Mouse (Mus musculus) lung, embryonic 14.5 days (tissue): ENCODE measurements around the gene Gm4302. TPM values are rescaled to one million over a fixed set of nuclear protein-coding genes. Genes with fewer than 3 reads are reported as not detected.
"Not testable (repeated sequence)": the region's sequence is repeated elsewhere in the genome, so short reads cannot be mapped to it uniquely, and the experiment has no call there.

ENCODE experiments used
- ATAC-seq: fragments of 200-750 bp; cut with Nextera tagmentation; 2 replicates; pipeline ENCODE4 v1.8.0; 2017; ENCODE audit warnings: mild to moderate bottlenecking, moderate TSS enrichment, moderate library complexity; ENCODE audit not compliant: insufficient read depth
- DNase-seq: peaks from one replicate; pipeline ENCODE4 v3.0.0-alpha.2; 2015
- H3K27ac ChIP-seq: fragments of 300-500 bp; sonication (generic); 2 replicates; pipeline ENCODE4 v1.5.1; 2014; ENCODE audit warnings: low read depth, mild to moderate bottlenecking, moderate library complexity
- H3K27me3 ChIP-seq: fragments of 300-500 bp; sonication (generic); 2 replicates; pipeline ENCODE4 v1.6.1; 2014; ENCODE audit warnings: low read length, control low read depth; ENCODE audit not compliant: insufficient read depth
- H3K36me3 ChIP-seq: fragments of 300-500 bp; sonication (generic); 2 replicates; pipeline ENCODE4 v1.6.1; 2014; ENCODE audit warnings: control low read depth; ENCODE audit not compliant: insufficient read depth
- H3K4me1 ChIP-seq: fragments of 300-500 bp; sonication (generic); 2 replicates; pipeline ENCODE4 v1.6.1; 2014; ENCODE audit warnings: antibody characterized with exemption, control low read depth; ENCODE audit not compliant: insufficient read depth
- H3K4me2 ChIP-seq: fragments of 300-500 bp; sonication (generic); 2 replicates; pipeline ENCODE4 v1.6.1; 2014; ENCODE audit warnings: mild to moderate bottlenecking
- H3K4me3 ChIP-seq: fragments of 300-500 bp; sonication (generic); 2 replicates; pipeline ENCODE4 v1.5.1; 2014; ENCODE audit warnings: low read depth, low read length
- H3K9ac ChIP-seq: fragments of 300-500 bp; sonication (generic); 2 replicates; pipeline ENCODE4 v1.6.1; 2014
- H3K9me3 ChIP-seq: fragments of 300-500 bp; sonication (generic); 2 replicates; pipeline ENCODE4 v1.6.1; 2016; ENCODE audit warnings: low read depth, low read length, control low read depth
- CTCF ChIP-seq: IDR thresholded peaks from 2 replicates; pipeline ENCODE4 v1.5.1; 2016; ENCODE audit warnings: antibody characterized with exemption, low read depth
- whole genome bisulfite sequencing: fragments of 180-500 bp; shearing (Covaris S2); extraction: QIAGEN DNeasy Blood & Tissue Kit; methylation state at CpG from one replicate; pipeline ENCODE4 v1.1.7; 2014; 5-methylcytosine and 5-hydroxymethylcytosine counted together
- polyA plus RNA-seq: library from polyadenylated mRNA; unstranded; fragments of >200 nt; fragmentation: Nextera tagmentation; extraction: Ambion mirVana; gene quantifications from 2 replicates; pipeline ENCODE4 v1.2.1, GENCODE M21; 2014

Gm4302 gene
- polyA plus RNA-seq: not detected in 2 replicates

DNA sequence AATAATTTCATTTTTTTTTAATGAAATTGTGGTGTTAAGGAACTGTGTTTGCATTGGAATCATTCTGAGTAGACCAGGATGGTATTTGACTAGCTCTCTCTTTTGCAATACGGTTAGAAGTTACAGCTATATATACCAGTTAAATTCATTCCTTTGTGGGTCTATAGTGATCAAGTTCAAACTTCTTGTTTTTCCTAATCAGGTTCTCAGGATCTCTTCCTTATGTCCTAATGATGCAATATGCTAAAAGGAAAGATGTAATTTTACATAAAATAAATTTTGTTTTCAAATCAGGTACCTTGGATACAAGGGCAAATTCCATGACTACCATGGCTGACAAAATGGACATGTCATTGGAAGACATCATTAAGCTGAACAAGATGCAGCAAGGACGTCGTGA is at the start of gene Gm4302:
Gene Gm4302, plus strand, starts transcription at position 301 of the 400 bp plus-strand sequence.
- H3K9ac ChIP-seq, H3K27ac ChIP-seq, H3K36me3 ChIP-seq, H3K9me3 ChIP-seq, H3K27me3 ChIP-seq, H3K4me3 ChIP-seq, DNase-seq, H3K4me2 ChIP-seq, ATAC-seq, H3K4me1 ChIP-seq: not testable (repeated sequence)
- no CpG with 5 or more reads among the region's 3 CpGs for whole genome bisulfite sequencing

DNA sequence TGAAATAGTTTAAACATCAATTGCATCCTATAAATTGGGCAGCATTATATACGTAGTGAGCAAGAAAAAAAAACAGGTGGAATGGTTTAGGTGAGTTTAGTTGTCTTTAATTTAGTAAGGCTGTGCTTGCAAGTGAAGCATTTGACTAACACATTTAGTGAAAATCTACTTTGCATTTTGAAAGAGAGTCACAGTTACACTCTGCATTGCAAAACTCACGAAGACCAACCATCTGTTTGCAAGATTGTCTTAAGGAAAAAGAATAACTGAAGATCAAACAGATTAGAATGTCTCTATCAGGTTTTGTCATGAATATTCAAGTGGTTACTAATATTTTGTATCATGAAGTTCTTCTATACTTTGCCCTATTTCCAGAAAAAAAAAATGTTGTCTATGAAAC is 44.5 kb upstream of the Gm4302 start:
- no peaks in the 10 kb centered on the region for H3K9me3 ChIP-seq
- H3K27ac ChIP-seq: no peak overlapping the region
- H3K9ac ChIP-seq: no peak overlapping the region
- no peak overlapping the region for H3K4me3 ChIP-seq
- no peak for TF ChIP-seq CTCF
- H3K27me3 ChIP-seq: no peaks in the 10 kb centered on the region
- no peaks in the 10 kb centered on the region for H3K4me1 ChIP-seq
- no peak overlapping the region for H3K4me2 ChIP-seq
- no peak for ATAC-seq
- no peaks in the 10 kb centered on the region for H3K36me3 ChIP-seq
- DNase-seq: no peak
- 79% methylated on average over 2 of the region's 2 CpGs for WGBS

DNA sequence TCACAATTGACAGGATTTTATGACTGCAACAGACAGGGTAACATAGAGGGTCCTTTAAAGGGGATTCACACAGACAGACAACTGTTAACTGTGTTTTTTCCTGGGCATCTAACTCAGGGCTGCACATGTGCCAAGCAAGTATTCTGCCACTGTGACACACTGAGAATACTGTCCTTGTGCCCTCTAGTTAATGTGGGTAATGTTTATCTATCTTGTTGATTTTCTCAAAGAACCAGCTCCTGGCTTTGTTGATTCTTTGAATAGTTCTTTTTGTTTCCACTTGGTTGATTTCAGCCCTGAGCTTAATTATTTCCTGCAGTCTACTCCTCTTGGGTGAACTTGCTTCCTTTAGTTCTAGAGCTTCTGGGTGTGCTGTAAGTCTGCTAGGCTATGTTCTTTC is 40.5 kb upstream of the Gm4302 start:
- H3K27me3 ChIP-seq, DNase-seq, H3K36me3 ChIP-seq, H3K4me1 ChIP-seq, H3K9ac ChIP-seq, ATAC-seq, H3K9me3 ChIP-seq, H3K4me3 ChIP-seq, H3K4me2 ChIP-seq, H3K27ac ChIP-seq: not testable (repeated sequence)

DNA sequence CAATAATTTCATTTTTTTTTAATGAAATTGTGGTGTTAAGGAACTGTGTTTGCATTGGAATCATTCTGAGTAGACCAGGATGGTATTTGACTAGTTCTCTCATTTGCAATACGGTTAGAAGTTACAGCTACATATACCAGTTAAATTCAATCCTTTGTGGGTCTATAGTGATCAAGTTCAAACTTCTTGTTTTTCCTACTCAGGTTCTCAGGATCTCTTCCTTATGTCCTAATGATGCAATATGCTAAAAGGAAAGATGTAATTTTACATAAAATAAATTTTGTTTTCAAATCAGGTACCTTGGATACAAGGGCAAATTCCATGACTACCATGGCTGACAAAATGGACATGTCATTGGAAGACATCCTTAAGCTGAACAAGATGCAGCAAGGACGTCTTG is 5.3 kb upstream of the Gm4302 start, which contains the start of gene Gm4301:
Gene Gm4301, plus strand, starts transcription at position 301 of the 400 bp plus-strand sequence.
- H3K4me3 ChIP-seq, H3K27ac ChIP-seq, H3K9ac ChIP-seq, H3K36me3 ChIP-seq, DNase-seq, H3K27me3 ChIP-seq, H3K4me2 ChIP-seq, H3K4me1 ChIP-seq, H3K9me3 ChIP-seq, ATAC-seq: not testable (repeated sequence)
- no CpG with 5 or more reads among the region's 2 CpGs for WGBS

DNA sequence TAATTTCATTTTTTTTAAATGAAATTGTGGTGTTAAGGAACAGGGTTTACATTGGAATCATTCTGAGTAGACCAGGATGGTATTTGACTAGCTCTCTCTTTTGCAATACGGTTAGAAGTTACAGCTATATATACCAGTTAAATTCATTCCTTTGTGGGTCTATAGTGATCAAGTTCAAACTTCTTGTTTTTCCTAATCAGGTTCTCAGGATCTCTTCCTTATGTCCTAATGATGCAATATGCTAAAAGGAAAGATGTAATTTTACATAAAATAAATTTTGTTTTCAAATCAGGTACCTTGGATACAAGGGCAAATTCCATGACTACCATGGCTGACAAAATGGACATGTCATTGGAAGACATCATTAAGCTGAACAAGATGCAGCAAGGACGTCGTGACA is 5.0 kb downstream of the Gm4302 start, which contains the start of gene Gm4303:
Gene Gm4303, plus strand, starts transcription at position 301 of the 400 bp plus-strand sequence.
- ATAC-seq, H3K9me3 ChIP-seq, H3K9ac ChIP-seq, H3K27ac ChIP-seq, H3K27me3 ChIP-seq, H3K4me3 ChIP-seq, H3K4me1 ChIP-seq, H3K36me3 ChIP-seq, DNase-seq, H3K4me2 ChIP-seq: not testable (repeated sequence)
- WGBS: no CpG with 5 or more reads among the region's 3 CpGs

DNA sequence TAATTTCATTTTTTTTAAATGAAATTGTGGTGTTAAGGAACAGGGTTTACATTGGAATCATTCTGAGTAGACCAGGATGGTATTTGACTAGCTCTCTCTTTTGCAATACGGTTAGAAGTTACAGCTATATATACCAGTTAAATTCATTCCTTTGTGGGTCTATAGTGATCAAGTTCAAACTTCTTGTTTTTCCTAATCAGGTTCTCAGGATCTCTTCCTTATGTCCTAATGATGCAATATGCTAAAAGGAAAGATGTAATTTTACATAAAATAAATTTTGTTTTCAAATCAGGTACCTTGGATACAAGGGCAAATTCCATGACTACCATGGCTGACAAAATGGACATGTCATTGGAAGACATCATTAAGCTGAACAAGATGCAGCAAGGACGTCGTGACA is 10.2 kb downstream of the Gm4302 start, which contains the start of gene Gm4305:
Gene Gm4305, plus strand, starts transcription at position 301 of the 400 bp plus-strand sequence.
- H3K27ac ChIP-seq, H3K4me2 ChIP-seq, H3K9me3 ChIP-seq, ATAC-seq, H3K36me3 ChIP-seq, DNase-seq, H3K4me3 ChIP-seq, H3K4me1 ChIP-seq, H3K9ac ChIP-seq, H3K27me3 ChIP-seq: not testable (repeated sequence)
- WGBS: no CpG with 5 or more reads among the region's 3 CpGs

DNA sequence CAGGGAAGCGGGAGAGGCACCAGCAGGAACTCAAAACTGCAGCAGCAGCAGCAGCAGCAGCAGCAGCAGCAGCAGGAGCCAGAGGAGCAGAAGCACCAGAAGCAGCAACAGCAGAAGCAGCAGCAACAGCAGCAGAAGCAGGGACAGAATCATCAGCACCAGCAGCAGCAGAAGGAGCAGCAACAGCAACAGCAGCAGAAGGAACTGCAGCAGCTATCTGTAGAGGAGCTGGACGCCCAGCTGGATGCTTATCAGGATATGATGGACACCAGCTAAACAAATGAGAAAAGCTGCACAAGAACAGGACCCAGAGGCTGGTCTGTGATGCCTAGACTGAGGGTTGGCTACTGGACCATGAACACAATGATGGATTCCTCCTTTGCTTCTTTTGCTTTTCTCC is 16.2 kb downstream of the Gm4302 start:
- not testable (repeated sequence) for ATAC-seq, H3K9me3 ChIP-seq, H3K4me1 ChIP-seq, H3K27me3 ChIP-seq, DNase-seq, H3K9ac ChIP-seq, H3K27ac ChIP-seq, H3K36me3 ChIP-seq, H3K4me2 ChIP-seq, H3K4me3 ChIP-seq
- 58% methylated on average over 2 of the region's 2 CpGs for WGBS

DNA sequence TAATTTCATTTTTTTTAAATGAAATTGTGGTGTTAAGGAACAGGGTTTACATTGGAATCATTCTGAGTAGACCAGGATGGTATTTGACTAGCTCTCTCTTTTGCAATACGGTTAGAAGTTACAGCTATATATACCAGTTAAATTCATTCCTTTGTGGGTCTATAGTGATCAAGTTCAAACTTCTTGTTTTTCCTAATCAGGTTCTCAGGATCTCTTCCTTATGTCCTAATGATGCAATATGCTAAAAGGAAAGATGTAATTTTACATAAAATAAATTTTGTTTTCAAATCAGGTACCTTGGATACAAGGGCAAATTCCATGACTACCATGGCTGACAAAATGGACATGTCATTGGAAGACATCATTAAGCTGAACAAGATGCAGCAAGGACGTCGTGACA is 20.4 kb downstream of the Gm4302 start, which contains the start of gene Gm4307:
Gene Gm4307, plus strand, starts transcription at position 301 of the 400 bp plus-strand sequence.
- not testable (repeated sequence) for ATAC-seq, H3K4me3 ChIP-seq, H3K9ac ChIP-seq, H3K36me3 ChIP-seq, H3K27me3 ChIP-seq, H3K4me1 ChIP-seq, H3K27ac ChIP-seq, DNase-seq, H3K9me3 ChIP-seq, H3K4me2 ChIP-seq
- WGBS: no CpG with 5 or more reads among the region's 3 CpGs

DNA sequence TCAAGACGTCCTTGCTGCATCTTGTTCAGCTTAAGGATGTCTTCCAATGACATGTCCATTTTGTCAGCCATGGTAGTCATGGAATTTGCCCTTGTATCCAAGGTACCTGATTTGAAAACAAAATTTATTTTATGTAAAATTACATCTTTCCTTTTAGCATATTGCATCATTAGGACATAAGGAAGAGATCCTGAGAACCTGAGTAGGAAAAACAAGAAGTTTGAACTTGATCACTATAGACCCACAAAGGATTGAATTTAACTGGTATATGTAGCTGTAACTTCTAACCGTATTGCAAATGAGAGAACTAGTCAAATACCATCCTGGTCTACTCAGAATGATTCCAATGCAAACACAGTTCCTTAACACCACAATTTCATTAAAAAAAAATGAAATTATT is 41.8 kb downstream of the Gm4302 start, which contains the start of gene Gm4312:
Gene Gm4312, minus strand, starts transcription at position 101 of the 400 bp plus-strand sequence.
- not testable (repeated sequence) for H3K4me1 ChIP-seq, H3K9ac ChIP-seq, H3K4me2 ChIP-seq, H3K4me3 ChIP-seq, H3K9me3 ChIP-seq, H3K36me3 ChIP-seq, DNase-seq, H3K27ac ChIP-seq, H3K27me3 ChIP-seq, ATAC-seq
- no CpG with 5 or more reads among the region's 2 CpGs for WGBS
